Mouse (Mus musculus) thymus, adult 2 months (tissue): ENCODE measurements around the gene Rpl14.

Experiments
- CTCF ChIP-seq: fragments of 200-500 bp; IDR thresholded peaks from 2 replicates; pipeline ENCODE4 v1.5.1; 2012; ENCODE audit warnings: mild to moderate bottlenecking, control low read depth, low read length, moderate library complexity, borderline replicate concordance; ENCODE audit not compliant: control insufficient read depth, poor library complexity, insufficient read depth; ENCODE audit errors: extremely low read depth
- POLR2A ChIP-seq: fragments of 200-500 bp; IDR thresholded peaks from 2 replicates; pipeline ENCODE4 v1.6.1; 2012; ENCODE audit warnings: mild to moderate bottlenecking, low read length, control low read depth, moderate library complexity; ENCODE audit not compliant: control insufficient read depth, poor library complexity, insufficient read depth; ENCODE audit errors: extremely low read depth

DNA sequence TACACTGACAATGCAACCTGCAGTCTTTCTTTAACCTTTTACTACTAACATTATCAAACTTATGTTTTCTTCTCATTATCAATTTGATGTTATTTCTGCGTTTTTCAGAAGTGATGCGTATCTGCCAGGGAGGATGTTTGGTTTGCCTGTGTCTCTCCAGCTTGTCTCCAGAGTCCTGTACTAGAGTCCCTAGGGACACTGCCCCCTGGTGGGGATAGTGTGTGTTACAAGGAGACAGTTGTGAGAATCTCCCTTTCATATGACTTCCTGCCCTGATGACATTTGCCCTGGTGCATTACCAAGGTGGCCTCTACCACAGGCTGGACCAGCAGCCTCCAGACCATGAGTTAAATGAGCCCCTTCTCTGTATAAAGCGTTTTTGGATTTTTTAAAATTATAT is 15.3 kb downstream of the Rpl14 start:
- TF ChIP-seq CTCF (no peak), POLR2A (no peak)
